7 mouse cellular contexts compared by ENCODE assay signal in the genomic region with DNA sequence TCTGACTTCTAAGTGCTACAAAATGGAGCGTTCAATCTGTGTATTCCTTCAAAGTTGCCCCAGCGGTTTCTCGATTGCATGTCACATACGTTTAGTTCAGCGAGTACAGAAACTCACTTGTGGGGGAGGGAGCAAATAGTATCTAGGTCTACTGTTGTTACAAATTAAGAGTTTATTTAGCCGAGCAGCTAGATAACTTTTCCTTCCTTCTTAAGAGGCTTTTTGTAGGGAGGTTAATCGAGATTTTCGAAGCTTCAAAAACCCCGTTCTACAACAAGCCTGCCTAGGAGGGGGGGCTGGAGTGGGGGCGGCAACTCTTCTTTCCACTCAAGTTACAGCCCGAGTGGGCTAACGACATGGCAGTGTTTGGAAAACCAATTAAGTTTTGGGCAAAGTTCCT. TPM values are rescaled to one million over a fixed set of nuclear protein-coding genes. Genes with fewer than 3 reads are reported as not detected.
DNase-seq lines count a peak whose midpoint lies in the region; ATAC-seq lines count a peak whose summit lies in the region.

No protein-coding gene starts in this region.

- no peaks in the 10 kb centered on the region for H3K9me3 ChIP-seq in lung, embryonic 16.5 days (ENCODE audit: control insufficient read depth, low read length)
- no peaks in the 10 kb centered on the region for H3K9me3 ChIP-seq in forebrain, embryonic 14.5 days (replicated peaks; ENCODE audit: control insufficient read depth, low read length)
- no peaks in the 10 kb centered on the region for H3K9me3 ChIP-seq in limb, embryonic 12.5 days

- no peaks in the 10 kb centered on the region for H3K27me3 ChIP-seq in lung, embryonic 16.5 days (ENCODE audit: control insufficient read depth, insufficient read depth, low read depth, low read length)
- no peaks in the 10 kb centered on the region for H3K27me3 ChIP-seq in forebrain, embryonic 14.5 days (replicated peaks; ENCODE audit: control insufficient read depth, insufficient read depth, low read length)
- H3K27me3 ChIP-seq in limb, embryonic 12.5 days: no peaks in the 10 kb centered on the region
- H3K27me3 ChIP-seq in splenic B cell, adult 2 months (ENCODE audit: control insufficient read depth, insufficient read depth, low read length, poor library complexity, severe bottlenecking): peaks cover 6% of the 10 kb centered on the region

- WGBS in lung, embryonic 16.5 days: under 1% methylated on average over 12 of the region's 12 CpGs
- WGBS in forebrain, embryonic 14.5 days: 1% methylated on average over 12 of the region's 12 CpGs
- 2% methylated on average over 12 of the region's 12 CpGs for WGBS in limb, embryonic 12.5 days

- H3K4me3 ChIP-seq in lung, embryonic 16.5 days (ENCODE audit: low read length): peak overlapping the region; percentile 88
- peak overlapping the region; percentile 70 for H3K4me3 ChIP-seq in forebrain, embryonic 14.5 days (ENCODE audit: low read depth, low read length)
- peak overlapping the region; percentile 88 for H3K4me3 ChIP-seq in limb, embryonic 12.5 days (replicated peaks)

- no peak for ATAC-seq in lung, embryonic 16.5 days (ENCODE audit: low read depth)
- no peak for ATAC-seq in forebrain, embryonic 14.5 days
- ATAC-seq in limb, embryonic 12.5 days (ENCODE audit: insufficient number of reproducible peaks, insufficient read depth, low FRiP score, low TSS enrichment, low read depth): no peak

- H3K9ac ChIP-seq in lung, embryonic 16.5 days (ENCODE audit: low read length): peak overlapping the region; percentile 96
- peak overlapping the region; percentile 78 for H3K9ac ChIP-seq in forebrain, embryonic 14.5 days (ENCODE audit: low read length)
- peak overlapping the region; percentile 99 for H3K9ac ChIP-seq in limb, embryonic 12.5 days (replicated peaks)

- H3K27ac ChIP-seq in lung, embryonic 16.5 days (ENCODE audit: low read length): peak overlapping the region; percentile 98
- H3K27ac ChIP-seq in forebrain, embryonic 14.5 days (ENCODE audit: low read depth, low read length): no peak overlapping the region; the same call in 1 of the 2 replicates
- peak overlapping the region; percentile 100 for H3K27ac ChIP-seq in limb, embryonic 12.5 days

- H3K4me2 ChIP-seq in lung, embryonic 16.5 days (ENCODE audit: low read depth, low read length): peak overlapping the region; percentile 62
- peak overlapping the region; percentile 83 for H3K4me2 ChIP-seq in forebrain, embryonic 14.5 days (ENCODE audit: low read length)
- peak overlapping the region; percentile 65 for H3K4me2 ChIP-seq in limb, embryonic 12.5 days

- peaks cover 16% of the 10 kb centered on the region for H3K36me3 ChIP-seq in lung, embryonic 16.5 days (ENCODE audit: control insufficient read depth, insufficient read depth, low read length)
- H3K36me3 ChIP-seq in forebrain, embryonic 14.5 days (ENCODE audit: control insufficient read depth, insufficient read depth, low read length): 0 out of 2 replicates have a peak, but pooled peaks cover 3% of the 10 kb centered on the region
- peaks cover 36% of the 10 kb centered on the region for H3K36me3 ChIP-seq in limb, embryonic 12.5 days
- H3K36me3 ChIP-seq in splenic B cell, adult 2 months (ENCODE audit: control insufficient read depth, insufficient read depth, low read length, poor library complexity, severe bottlenecking): no peaks in the 10 kb centered on the region

- no peak for DNase-seq in lung, postnatal 4 days
- DNase-seq in forebrain, embryonic 14.5 days (ENCODE audit: low spot score): peak; percentile 40
- DNase-seq in splenic B cell, adult 2 months (ENCODE audit: low read depth, low spot score): peak; percentile 12
- no peak for DNase-seq in layer of hippocampus, postnatal 14 days (ENCODE audit: low spot score in 2 of 2)
- no peak for DNase-seq in layer of hippocampus, adult 18-20 months (ENCODE audit: low spot score in 2 of 2)

- peaks cover 11% of the 10 kb centered on the region for H3K4me1 ChIP-seq in lung, embryonic 16.5 days (replicated peaks; ENCODE audit: control insufficient read depth, insufficient read depth, low read length)
- 0 out of 2 replicates have a peak, but pooled peaks cover 11% of the 10 kb centered on the region for H3K4me1 ChIP-seq in forebrain, embryonic 14.5 days (ENCODE audit: control insufficient read depth, insufficient read depth, low read length)
- H3K4me1 ChIP-seq in limb, embryonic 12.5 days (replicated peaks): peaks cover 44% of the 10 kb centered on the region

RNA-seq across cellular contexts. Expression of a gene that starts 1.6 kb away (rescaled TPM):
- polyA plus RNA-seq in lung, embryonic 16.5 days (2015; fragmentation: Nextera tagmentation; extraction: Ambion mirVana): 28.5 and 30.3 TPM in 2 replicates
- polyA plus RNA-seq in forebrain, embryonic 14.5 days (2014; fragmentation: Nextera tagmentation; extraction: Ambion mirVana): 7.6 and 8.7 TPM in 2 replicates
- polyA plus RNA-seq in limb, embryonic 12.5 days (2016; fragmentation: Nextera tagmentation; extraction: Ambion mirVana): 64.7 and 69.5 TPM in 2 replicates
- total RNA-seq in layer of hippocampus, postnatal 14 days (2021): 10 to 100 TPM; 15.9 to 16.9 TPM
- 10 to 100 TPM; 16.9 to 20.7 TPM for total RNA-seq in layer of hippocampus, adult 18-20 months (2021)

RNA-seq across cellular contexts. Expression of a gene that starts 39.8 kb away (rescaled TPM):
- 14.4 and 15.7 TPM in 2 replicates for polyA plus RNA-seq in lung, embryonic 16.5 days (2015; fragmentation: Nextera tagmentation; extraction: Ambion mirVana)
- polyA plus RNA-seq in forebrain, embryonic 14.5 days (2014; fragmentation: Nextera tagmentation; extraction: Ambion mirVana): 17.4 and 18.1 TPM in 2 replicates
- 14.0 and 15.3 TPM in 2 replicates for polyA plus RNA-seq in limb, embryonic 12.5 days (2016; fragmentation: Nextera tagmentation; extraction: Ambion mirVana)
- 1 to 10 TPM; 9.1 to 9.4 TPM for total RNA-seq in layer of hippocampus, postnatal 14 days (2021)
- 10 to 100 TPM in 1 of 2 experiments, 1 to 10 TPM in 1; 9.8 to 11.6 TPM for total RNA-seq in layer of hippocampus, adult 18-20 months (2021)

Comparison
In these comparisons a context has a peak if more than half of its experiments do, and no peak if none do; other contexts are left out.
1. DNase-seq: peak in forebrain, embryonic 14.5 days (single experiment) and splenic B cell, adult 2 months (single experiment); none in lung, postnatal 4 days (0 of 2), layer of hippocampus, postnatal 14 days (0 of 2) and layer of hippocampus, adult 18-20 months (0 of 2).
2. Peak in every context shown above with its lines, with median percentiles within 50 percentile points of each other: H3K4me2 ChIP-seq, H3K4me3 ChIP-seq and H3K9ac ChIP-seq.